Mouse (Mus musculus) E14TG2a.4 (cell line): ENCODE results near the gene Fsip1.

Experiments used
- CTCF ChIP-seq: conservative IDR thresholded peaks from 2 replicates; pipeline ENCODE4 v1.5.1; 2014; ENCODE audit warnings: low read length
- POU5F1 ChIP-seq: IDR thresholded peaks from 2 replicates; pipeline ENCODE4 v1.6.1; 2014; ENCODE audit warnings: low read length, borderline replicate concordance

- no peak for TF ChIP-seq CTCF
- TF ChIP-seq POU5F1, result no peak
Measured at GRCm38 (mm10) chr2:118112438-118112837, 144.3 kb downstream of the Fsip1 start.
